Mouse (Mus musculus): ENCODE measurements at regions not wholly inside any gene's neighbourhood (a gene's known extent, or its start where the extent isn't known, plus 50 kb on each side); places are given as distances from the start of the nearest gene placed in this dataset.

- Histone ChIP-seq H3K36me3 (no peaks in the 10 kb centered on the region), H3K27ac (replicated peaks) (no peak overlapping the region), H3K9me3 (replicated peaks) (no peaks in the 10 kb centered on the region), H3K4me2 (no peak overlapping the region), H3K4me1 (peaks cover 12% of the 10 kb centered on the region), H3K27me3 (replicated peaks) (no peaks in the 10 kb centered on the region), H3K4me3 (replicated peaks) (no peak overlapping the region), H3K9ac (replicated peaks) (no peak overlapping the region)
- no peak for ATAC-seq (ENCODE audit: low FRiP score)
- 76% methylated on average over 6 of the region's 6 CpGs for WGBS
Measured at GRCm38 (mm10) chr14:54055390-54055789, 198.5 kb downstream of the Dad1 start.

- no peak for ATAC-seq (ENCODE audit: low FRiP score)
- Histone ChIP-seq H3K36me3 (no peaks in the 10 kb centered on the region), H3K27me3 (replicated peaks) (no peaks in the 10 kb centered on the region), H3K27ac (replicated peaks) (no peak overlapping the region), H3K4me3 (replicated peaks) (no peak overlapping the region), H3K9me3 (replicated peaks) (no peaks in the 10 kb centered on the region), H3K4me1 (no peaks in the 10 kb centered on the region), H3K4me2 (no peak overlapping the region), H3K9ac (replicated peaks) (no peak overlapping the region)
- 92% methylated on average over 2 of the region's 2 CpGs for WGBS
Measured at GRCm38 (mm10) chr14:54042286-54042685, 211.6 kb downstream of the Dad1 start.

- H3K9ac ChIP-seq (replicated peaks), result no peak overlapping the region
- no peak overlapping the region for H3K4me2 ChIP-seq
- H3K27me3 ChIP-seq (replicated peaks), result no peaks in the 10 kb centered on the region
- H3K27ac ChIP-seq (replicated peaks), result no peak overlapping the region
- H3K4me3 ChIP-seq (replicated peaks), result no peak overlapping the region
- no peak for ATAC-seq (ENCODE audit: low FRiP score)
- H3K4me1 ChIP-seq, result no peaks in the 10 kb centered on the region
- H3K9me3 ChIP-seq (replicated peaks), result no peaks in the 10 kb centered on the region
- H3K36me3 ChIP-seq, result no peaks in the 10 kb centered on the region
- 86% methylated on average over 2 of the region's 2 CpGs for WGBS
Measured at GRCm38 (mm10) chr14:54040644-54041043, 213.3 kb downstream of the Dad1 start.

- Histone ChIP-seq H3K27ac (replicated peaks) (no peak overlapping the region), H3K36me3 (no peaks in the 10 kb centered on the region), H3K9ac (replicated peaks) (no peak overlapping the region), H3K4me2 (no peak overlapping the region), H3K4me3 (replicated peaks) (no peak overlapping the region), H3K27me3 (replicated peaks) (no peaks in the 10 kb centered on the region), H3K9me3 (replicated peaks) (no peaks in the 10 kb centered on the region), H3K4me1 (no peaks in the 10 kb centered on the region)
- no peak for ATAC-seq (ENCODE audit: low FRiP score)
- whole genome bisulfite sequencing, result 83% methylated on average over 2 of the region's 2 CpGs
Measured at GRCm38 (mm10) chr14:54034516-54034915, 219.4 kb downstream of the Dad1 start.

GRCm38 (mm10) chr14:54023552-54023951 is 230.4 kb downstream of the Dad1 start:
- Histone ChIP-seq H3K9ac (replicated peaks) (no peak overlapping the region), H3K4me2 (no peak overlapping the region), H3K27ac (replicated peaks) (no peak overlapping the region), H3K27me3 (replicated peaks) (no peaks in the 10 kb centered on the region), H3K9me3 (replicated peaks) (no peaks in the 10 kb centered on the region), H3K36me3 (no peaks in the 10 kb centered on the region), H3K4me3 (replicated peaks) (no peak overlapping the region), H3K4me1 (peaks cover 8% of the 10 kb centered on the region; the same call in 1 of the 2 replicates)
- WGBS, result 49% methylated on average over 4 of the region's 4 CpGs
- no peak for ATAC-seq (ENCODE audit: low FRiP score)

GRCm38 (mm10) chr14:54021443-54021842 is 232.5 kb downstream of the Dad1 start:
- H3K9ac ChIP-seq (replicated peaks), result no peak overlapping the region
- ATAC-seq (ENCODE audit: low FRiP score), result no peak
- H3K36me3 ChIP-seq, result no peaks in the 10 kb centered on the region
- H3K27me3 ChIP-seq (replicated peaks), result no peaks in the 10 kb centered on the region
- H3K4me3 ChIP-seq (replicated peaks), result no peak overlapping the region
- H3K9me3 ChIP-seq (replicated peaks), result no peaks in the 10 kb centered on the region
- peaks cover 8% of the 10 kb centered on the region; the same call in 1 of the 2 replicates for H3K4me1 ChIP-seq
- no peak overlapping the region for H3K4me2 ChIP-seq
- 83% methylated on average over 6 of the region's 6 CpGs for WGBS
- H3K27ac ChIP-seq (replicated peaks), result no peak overlapping the region

GRCm38 (mm10) chr14:54014628-54015027 is 239.3 kb downstream of the Dad1 start:
- Histone ChIP-seq H3K9me3 (replicated peaks) (no peaks in the 10 kb centered on the region), H3K4me2 (no peak overlapping the region), H3K4me1 (no peaks in the 10 kb centered on the region), H3K36me3 (no peaks in the 10 kb centered on the region), H3K27me3 (replicated peaks) (no peaks in the 10 kb centered on the region), H3K27ac (replicated peaks) (no peak overlapping the region), H3K4me3 (replicated peaks) (no peak overlapping the region), H3K9ac (replicated peaks) (no peak overlapping the region)
- ATAC-seq (ENCODE audit: low FRiP score), result no peak
- WGBS, result 84% methylated on average over 10 of the region's 10 CpGs

- no peaks in the 10 kb centered on the region for H3K27me3 ChIP-seq (replicated peaks)
- H3K9me3 ChIP-seq (replicated peaks), result no peaks in the 10 kb centered on the region
- no peak overlapping the region for H3K9ac ChIP-seq (replicated peaks)
- no peaks in the 10 kb centered on the region for H3K4me1 ChIP-seq
- H3K27ac ChIP-seq (replicated peaks), result no peak overlapping the region
- no peak for ATAC-seq (ENCODE audit: low FRiP score)
- no peak overlapping the region for H3K4me2 ChIP-seq
- 90% methylated on average over 1 of the region's 1 CpGs for WGBS
- H3K4me3 ChIP-seq (replicated peaks), result no peak overlapping the region
- H3K36me3 ChIP-seq, result no peaks in the 10 kb centered on the region
Measured at GRCm38 (mm10) chr14:54002083-54002482, 251.8 kb downstream of the Dad1 start.

GRCm38 (mm10) chr14:54000527-54000926 is 253.4 kb downstream of the Dad1 start:
- Histone ChIP-seq H3K36me3 (no peaks in the 10 kb centered on the region), H3K9me3 (replicated peaks) (no peaks in the 10 kb centered on the region), H3K4me3 (replicated peaks) (no peak overlapping the region), H3K27me3 (replicated peaks) (no peaks in the 10 kb centered on the region), H3K9ac (replicated peaks) (no peak overlapping the region), H3K27ac (replicated peaks) (no peak overlapping the region), H3K4me2 (no peak overlapping the region), H3K4me1 (no peaks in the 10 kb centered on the region)
- ATAC-seq (ENCODE audit: low FRiP score), result no peak
- WGBS, result 76% methylated on average over 5 of the region's 5 CpGs

GRCm38 (mm10) chr14:53993427-53993826 is 260.5 kb downstream of the Dad1 start:
- Histone ChIP-seq H3K9ac (replicated peaks) (no peak overlapping the region), H3K4me2 (no peak overlapping the region), H3K27me3 (replicated peaks) (no peaks in the 10 kb centered on the region), H3K4me3 (replicated peaks) (no peak overlapping the region), H3K36me3 (no peaks in the 10 kb centered on the region), H3K9me3 (replicated peaks) (no peaks in the 10 kb centered on the region), H3K27ac (replicated peaks) (no peak overlapping the region; the same call in 1 of the 2 replicates), H3K4me1 (peaks cover 3% of the 10 kb centered on the region; the same call in 1 of the 2 replicates)
- no peak for ATAC-seq (ENCODE audit: low FRiP score)
- WGBS, result 72% methylated on average over 2 of the region's 2 CpGs

- ATAC-seq (ENCODE audit: low FRiP score), result peak; percentile 59; the same call in 1 of the 2 replicates
- Histone ChIP-seq H3K36me3 (no peaks in the 10 kb centered on the region), H3K4me1 (peaks cover 3% of the 10 kb centered on the region; the same call in 1 of the 2 replicates), H3K9ac (replicated peaks) (no peak overlapping the region), H3K9me3 (replicated peaks) (no peaks in the 10 kb centered on the region), H3K27ac (replicated peaks) (no peak overlapping the region; the same call in 1 of the 2 replicates), H3K4me2 (no peak overlapping the region), H3K27me3 (replicated peaks) (no peaks in the 10 kb centered on the region), H3K4me3 (replicated peaks) (no peak overlapping the region)
- WGBS, result 46% methylated on average over 11 of the region's 11 CpGs
Measured at GRCm38 (mm10) chr14:53992712-53993286, 261.1 kb downstream of the Dad1 start.

- 37% methylated on average over 4 of the region's 4 CpGs for WGBS
- no peaks in the 10 kb centered on the region for H3K36me3 ChIP-seq
- H3K4me3 ChIP-seq (replicated peaks), result no peak overlapping the region
- H3K9me3 ChIP-seq (replicated peaks), result no peaks in the 10 kb centered on the region
- H3K9ac ChIP-seq (replicated peaks), result no peak overlapping the region
- H3K4me2 ChIP-seq, result no peak overlapping the region
- peaks cover 3% of the 10 kb centered on the region; the same call in 1 of the 2 replicates for H3K4me1 ChIP-seq
- H3K27ac ChIP-seq (replicated peaks), result no peak overlapping the region
- no peaks in the 10 kb centered on the region for H3K27me3 ChIP-seq (replicated peaks)
- no peak for ATAC-seq (ENCODE audit: low FRiP score)
Measured at GRCm38 (mm10) chr14:53991390-53991789, 262.5 kb downstream of the Dad1 start.

Measured in neural tube, embryonic 15.5 days (tissue).